Mouse (Mus musculus) myocyte (in vitro differentiated cells): ENCODE results near the gene Naxd. TPM values are rescaled to one million over a fixed set of nuclear protein-coding genes. Genes with fewer than 3 reads are reported as not detected.

Source experiments
- H3K27me3 ChIP-seq: one replicate; pipeline ENCODE4 v1.6.1; 2011; ENCODE audit not compliant: control insufficient read depth, insufficient read depth, insufficient read length
- H3K36me3 ChIP-seq: one replicate; pipeline ENCODE4 v1.6.1; 2011; ENCODE audit not compliant: control insufficient read depth, insufficient read depth
- H3K4me2 ChIP-seq: one replicate; pipeline ENCODE4 v1.6.1; 2011; ENCODE audit warnings: low read depth, control low read depth
- H3K4me3 ChIP-seq: one replicate; pipeline ENCODE4 v1.5.1; 2011; ENCODE audit warnings: mild to moderate bottlenecking, control low read depth, moderate library complexity
- H3K79me2 ChIP-seq: one replicate; pipeline ENCODE4 v1.6.1; 2011; ENCODE audit not compliant: control insufficient read depth, insufficient read depth
- H3ac ChIP-seq: one replicate; pipeline ENCODE4 v1.6.1; 2011; ENCODE audit not compliant: control insufficient read depth, insufficient read length
- CEBPB ChIP-seq: IDR thresholded peaks from 2 replicates; pipeline ENCODE4 v1.6.1; 2011; ENCODE audit warnings: mild to moderate bottlenecking, moderate library complexity; ENCODE audit not compliant: poor library complexity, insufficient read depth, severe bottlenecking
- E2F4 ChIP-seq: IDR thresholded peaks from one replicate; pipeline ENCODE4 v1.6.1; 2011; ENCODE audit warnings: mild to moderate bottlenecking, control low read depth, moderate library complexity; ENCODE audit not compliant: insufficient read depth
- MAX ChIP-seq: IDR thresholded peaks from one replicate; pipeline ENCODE4 v1.6.1; 2011; ENCODE audit warnings: low read depth, mild to moderate bottlenecking, control low read depth
- MYOD1 ChIP-seq, 3 experiments: IDR thresholded peaks; one replicate each; pipeline ENCODE4 v1.6.1; 2011; ENCODE audit warnings: control low read depth in 2 of 3, low read depth in 2 of 3, mild to moderate bottlenecking in 2 of 3, moderate library complexity in 1 of 3; ENCODE audit not compliant: insufficient read length in 2 of 3, control insufficient read depth in 1 of 3
- MYOG ChIP-seq, 3 experiments: IDR thresholded peaks; one replicate each; pipeline ENCODE4 v1.6.1; 2011; ENCODE audit warnings: control low read depth in 2 of 3, low read depth in 2 of 3, mild to moderate bottlenecking in 2 of 3; ENCODE audit not compliant: insufficient read length in 2 of 3, control insufficient read depth in 1 of 3, insufficient read depth in 1 of 3
- POLR2A ChIP-seq: IDR thresholded peaks from one replicate; pipeline ENCODE4 v1.6.1; 2011; ENCODE audit warnings: low read depth, mild to moderate bottlenecking, control low read depth, moderate library complexity; ENCODE audit not compliant: insufficient read length
- POLR2AphosphoS2 ChIP-seq: IDR thresholded peaks from one replicate; pipeline ENCODE4 v1.6.1; 2011; ENCODE audit warnings: low read depth, control low read depth; ENCODE audit not compliant: insufficient read length
- REST ChIP-seq: IDR thresholded peaks from one replicate; pipeline ENCODE4 v1.6.1; 2011; ENCODE audit warnings: mild to moderate bottlenecking, control low read depth, moderate library complexity; ENCODE audit not compliant: insufficient read depth, insufficient read length
- SRF ChIP-seq: IDR thresholded peaks from one replicate; pipeline ENCODE4 v1.6.1; 2011; ENCODE audit warnings: low read depth; ENCODE audit not compliant: control insufficient read depth, insufficient read length
- TCF12 ChIP-seq: IDR thresholded peaks from one replicate; pipeline ENCODE4 v1.6.1; 2011; ENCODE audit warnings: mild to moderate bottlenecking, control low read depth; ENCODE audit not compliant: poor library complexity, insufficient read depth, severe bottlenecking
- TCF3 ChIP-seq: IDR thresholded peaks from one replicate; pipeline ENCODE4 v1.6.1; 2011; ENCODE audit warnings: low read depth, control low read depth; ENCODE audit not compliant: insufficient read length
- USF1 ChIP-seq: IDR thresholded peaks from one replicate; pipeline ENCODE4 v1.6.1; 2011; ENCODE audit warnings: low read depth, mild to moderate bottlenecking, control low read depth, moderate library complexity
- polyA plus RNA-seq: library from polyadenylated mRNA; unstranded; fragments of >200 nt; fragmentation: generic; extraction: Trizol; gene quantifications from one replicate; pipeline ENCODE4 v1.2.1, GENCODE M21; 2012; ENCODE audit warnings: missing spikeins

Naxd gene
- 89.2 TPM for polyA plus RNA-seq

DNA sequence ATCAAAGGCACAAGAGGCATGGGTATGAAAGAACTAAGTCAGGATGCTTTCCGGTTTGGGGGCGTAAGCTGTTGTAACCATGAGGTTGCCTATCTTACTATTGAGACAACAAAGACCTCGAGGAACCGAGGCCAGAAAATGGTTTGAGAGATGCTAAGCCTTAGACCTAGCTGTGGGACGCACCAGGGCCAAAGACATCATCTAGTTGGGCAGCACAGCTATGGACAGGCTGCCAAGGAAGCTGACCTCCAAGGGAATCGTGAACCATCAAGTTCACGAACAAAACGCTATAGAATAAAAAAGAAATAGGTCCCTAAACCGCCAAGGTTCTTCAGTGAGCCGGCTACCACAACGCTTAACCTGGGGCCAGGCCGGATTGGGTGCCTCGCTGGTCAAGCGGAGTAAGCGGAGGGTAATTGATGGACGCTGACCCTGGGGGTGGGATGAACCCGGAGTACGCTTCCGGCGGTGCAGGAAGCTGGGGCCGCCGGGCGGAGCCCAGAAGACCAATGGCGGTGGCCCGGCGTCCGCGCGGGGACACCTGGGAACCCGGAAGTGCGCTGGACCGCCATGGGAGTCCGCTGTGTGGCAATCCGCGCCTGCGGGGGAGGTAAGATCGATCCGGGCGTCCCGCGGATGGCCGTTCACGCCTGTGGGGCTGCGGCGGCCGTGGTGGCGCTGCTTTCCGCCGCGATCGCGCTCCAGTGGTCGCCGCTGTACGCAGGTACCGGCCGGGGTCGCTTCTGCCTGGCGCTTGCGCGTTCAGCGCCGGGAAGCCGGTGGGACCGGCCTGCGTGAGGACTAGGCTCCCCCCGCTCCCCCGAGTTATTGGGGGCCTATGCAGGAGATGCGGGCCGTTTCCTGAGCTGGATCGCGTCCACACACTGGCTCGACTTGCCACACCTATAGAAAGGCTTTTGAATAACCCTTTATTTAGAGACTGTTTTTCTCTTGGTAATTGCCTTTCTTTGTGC lies at the start of gene Naxd:
Gene Naxd, plus strand, starts transcription at position 490 of the 974 bp plus-strand sequence.
- Histone ChIP-seq H3K4me2 (peak within 1 kb of the TSS; percentile 97), H3K4me3 (peak within 1 kb of the TSS; percentile 77), H3ac (peak within 1 kb of the TSS; percentile 62), H3K79me2 (peaks cover 39% of the 10 kb centered on the region), H3K36me3 (peaks cover 1% of the 10 kb centered on the region), H3K27me3 (no peaks in the 10 kb centered on the region)
- TF ChIP-seq TCF12 = no peak
- TF ChIP-seq REST = no peak
- TF ChIP-seq E2F4 = no peak
- TF ChIP-seq MAX = no peak
- TF ChIP-seq TCF3 = no peak
- peak; percentile 83 for TF ChIP-seq POLR2A
- peak; percentile 78 for TF ChIP-seq POLR2AphosphoS2

GRCm38 (mm10) chr8:11447910-11448570 lies 49.3 kb upstream of the Naxd start:
- H3ac ChIP-seq = no peak overlapping the region
- H3K27me3 ChIP-seq = no peaks in the 10 kb centered on the region
- no peak for TF ChIP-seq POLR2A
- TF ChIP-seq CEBPB = no peak
- TF ChIP-seq MAX = no peak
- TF ChIP-seq MYOD1 (IDR thresholded peaks at IDR 0.05; ENCODE audit: control insufficient read depth in 1 of 3, insufficient read length in 2 of 3, low read depth in 2 of 3) = no peak
- TF ChIP-seq MYOG (IDR thresholded peaks at IDR 0.05; ENCODE audit: control insufficient read depth in 1 of 3, insufficient read depth in 1 of 3, insufficient read length in 2 of 3, low read depth in 2 of 3) = peak in 2 of 3 experiments; percentile 11 to 43
- TF ChIP-seq REST = no peak
- no peak for TF ChIP-seq USF1
- TF ChIP-seq E2F4 = no peak
- no peak overlapping the region for H3K4me3 ChIP-seq
- H3K4me2 ChIP-seq = no peak overlapping the region
- H3K36me3 ChIP-seq = peaks cover 3% of the 10 kb centered on the region
- no peaks in the 10 kb centered on the region for H3K79me2 ChIP-seq

- H3K27me3 ChIP-seq = no peaks in the 10 kb centered on the region
- H3K4me2 ChIP-seq = no peak overlapping the region
- no peaks in the 10 kb centered on the region for H3K79me2 ChIP-seq
- H3K36me3 ChIP-seq = peaks cover 2% of the 10 kb centered on the region
- TF ChIP-seq POLR2AphosphoS2 (no peak), POLR2A (no peak), MYOD1 (IDR thresholded peaks at IDR 0.05; ENCODE audit: control insufficient read depth in 1 of 3, insufficient read length in 2 of 3, low read depth in 2 of 3) (no peak), TCF12 (no peak), CEBPB (no peak), USF1 (no peak), E2F4 (no peak), MYOG (IDR thresholded peaks at IDR 0.05; ENCODE audit: control insufficient read depth in 1 of 3, insufficient read depth in 1 of 3, insufficient read length in 2 of 3, low read depth in 2 of 3) (no peak), MAX (no peak), REST (no peak), SRF (no peak), TCF3 (no peak)
- no peak overlapping the region for H3K4me3 ChIP-seq
- H3ac ChIP-seq = no peak overlapping the region
Observed at GRCm38 (mm10) chr8:11450184-11451113, 46.9 kb upstream of the Naxd start.

DNA sequence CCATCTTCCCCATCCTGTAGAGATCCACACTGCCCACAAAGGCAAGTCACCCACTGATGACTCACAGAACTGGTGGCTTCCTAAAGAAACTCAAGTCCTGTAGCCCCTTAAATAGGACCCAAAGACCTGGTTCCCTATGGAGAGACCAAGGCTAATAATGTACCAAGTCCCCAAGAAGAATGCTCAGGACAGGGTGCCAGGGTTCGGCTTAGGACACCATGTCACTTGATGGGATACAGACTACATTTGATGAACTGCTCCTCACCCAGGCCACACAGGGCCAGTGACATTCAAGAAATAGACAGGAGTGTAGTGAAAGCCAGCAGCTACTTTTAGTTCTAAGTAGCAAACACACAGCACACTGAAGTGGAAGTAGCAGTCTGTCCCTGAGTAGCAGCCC lies 45.2 kb upstream of the Naxd start:
- H3K36me3 ChIP-seq = no peaks in the 10 kb centered on the region
- H3K27me3 ChIP-seq = no peaks in the 10 kb centered on the region
- no peaks in the 10 kb centered on the region for H3K79me2 ChIP-seq
- H3ac ChIP-seq = no peak overlapping the region
- H3K4me2 ChIP-seq = peak overlapping the region; percentile 61
- TF ChIP-seq TCF3 (no peak), CEBPB (no peak), SRF (no peak), E2F4 (no peak), POLR2AphosphoS2 (no peak), USF1 (no peak), REST (no peak), TCF12 (no peak), POLR2A (no peak), MYOG (IDR thresholded peaks at IDR 0.05; ENCODE audit: control insufficient read depth in 1 of 3, insufficient read depth in 1 of 3, insufficient read length in 2 of 3, low read depth in 2 of 3) (no peak), MAX (no peak), MYOD1 (IDR thresholded peaks at IDR 0.05; ENCODE audit: control insufficient read depth in 1 of 3, insufficient read length in 2 of 3, low read depth in 2 of 3) (no peak)
- H3K4me3 ChIP-seq = no peak overlapping the region
